Mouse (Mus musculus): ENCODE measurements at regions not wholly inside any gene's neighbourhood (a gene's known extent, or its start where the extent isn't known, plus 50 kb on each side); places are given as distances from the start of the nearest gene placed in this dataset.
A peak's percentile ranks its signal among the peaks of the same experiment; 100 is the strongest.

GRCm38 (mm10) chr3:129386522-129386921 lies 54.0 kb upstream of the Enpep start:
- ATAC-seq (replicated peaks in 1 of 2; ENCODE audit: insufficient read depth in 1 of 2, low FRiP score in 2 of 2, low TSS enrichment in 1 of 2, low read depth in 1 of 2, poor library complexity in 2 of 2, severe bottlenecking in 2 of 2): no peak

- no peak for ATAC-seq (replicated peaks in 1 of 2; ENCODE audit: insufficient read depth in 1 of 2, low FRiP score in 2 of 2, low TSS enrichment in 1 of 2, low read depth in 1 of 2, poor library complexity in 2 of 2, severe bottlenecking in 2 of 2)
Observed at GRCm38 (mm10) chr3:129390506-129390905, 58.0 kb upstream of the Enpep start.

GRCm38 (mm10) chr3:129391888-129392813 lies 59.6 kb upstream of the Enpep start:
- ATAC-seq (replicated peaks in 1 of 2; ENCODE audit: insufficient read depth in 1 of 2, low FRiP score in 2 of 2, low TSS enrichment in 1 of 2, low read depth in 1 of 2, poor library complexity in 2 of 2, severe bottlenecking in 2 of 2): no peak

GRCm38 (mm10) chr3:129392814-129393804 lies 60.6 kb upstream of the Enpep start:
- no peak for ATAC-seq (replicated peaks in 1 of 2; ENCODE audit: insufficient read depth in 1 of 2, low FRiP score in 2 of 2, low TSS enrichment in 1 of 2, low read depth in 1 of 2, poor library complexity in 2 of 2, severe bottlenecking in 2 of 2)

GRCm38 (mm10) chr3:129397481-129397880 lies 65.0 kb upstream of the Enpep start:
- ATAC-seq (replicated peaks in 1 of 2; ENCODE audit: insufficient read depth in 1 of 2, low FRiP score in 2 of 2, low TSS enrichment in 1 of 2, low read depth in 1 of 2, poor library complexity in 2 of 2, severe bottlenecking in 2 of 2): no peak

- no peak for ATAC-seq (replicated peaks in 1 of 2; ENCODE audit: insufficient read depth in 1 of 2, low FRiP score in 2 of 2, low TSS enrichment in 1 of 2, low read depth in 1 of 2, poor library complexity in 2 of 2, severe bottlenecking in 2 of 2)
Observed at GRCm38 (mm10) chr3:129400092-129400924, 67.8 kb upstream of the Enpep start.

- ATAC-seq (replicated peaks in 1 of 2; ENCODE audit: insufficient read depth in 1 of 2, low FRiP score in 2 of 2, low TSS enrichment in 1 of 2, low read depth in 1 of 2, poor library complexity in 2 of 2, severe bottlenecking in 2 of 2): no peak
Observed at GRCm38 (mm10) chr3:129411389-129412054, 79.0 kb upstream of the Enpep start.

GRCm38 (mm10) chr3:129412126-129412960 lies 79.8 kb upstream of the Enpep start:
- ATAC-seq (replicated peaks in 1 of 2; ENCODE audit: insufficient read depth in 1 of 2, low FRiP score in 2 of 2, low TSS enrichment in 1 of 2, low read depth in 1 of 2, poor library complexity in 2 of 2, severe bottlenecking in 2 of 2): no peak

- ATAC-seq (replicated peaks in 1 of 2; ENCODE audit: insufficient read depth in 1 of 2, low FRiP score in 2 of 2, low TSS enrichment in 1 of 2, low read depth in 1 of 2, poor library complexity in 2 of 2, severe bottlenecking in 2 of 2): no peak
Observed at GRCm38 (mm10) chr3:129412961-129413246, 80.4 kb upstream of the Enpep start.

- no peak for ATAC-seq (replicated peaks in 1 of 2; ENCODE audit: insufficient read depth in 1 of 2, low FRiP score in 2 of 2, low TSS enrichment in 1 of 2, low read depth in 1 of 2, poor library complexity in 2 of 2, severe bottlenecking in 2 of 2)
Observed at GRCm38 (mm10) chr3:129415656-129416055, 83.1 kb upstream of the Enpep start.

GRCm38 (mm10) chr3:129416337-129416736 lies 83.8 kb upstream of the Enpep start:
- ATAC-seq (replicated peaks in 1 of 2; ENCODE audit: insufficient read depth in 1 of 2, low FRiP score in 2 of 2, low TSS enrichment in 1 of 2, low read depth in 1 of 2, poor library complexity in 2 of 2, severe bottlenecking in 2 of 2): no peak

- ATAC-seq (replicated peaks in 1 of 2; ENCODE audit: insufficient read depth in 1 of 2, low FRiP score in 2 of 2, low TSS enrichment in 1 of 2, low read depth in 1 of 2, poor library complexity in 2 of 2, severe bottlenecking in 2 of 2): peak; percentile 77 to 80
Observed at GRCm38 (mm10) chr3:129421620-129422239, 89.2 kb upstream of the Enpep start.

- ATAC-seq (replicated peaks in 1 of 2; ENCODE audit: insufficient read depth in 1 of 2, low FRiP score in 2 of 2, low TSS enrichment in 1 of 2, low read depth in 1 of 2, poor library complexity in 2 of 2, severe bottlenecking in 2 of 2): no peak
Observed at GRCm38 (mm10) chr3:129428750-129429149, 96.2 kb upstream of the Enpep start.

- no peak for ATAC-seq (replicated peaks in 1 of 2; ENCODE audit: insufficient read depth in 1 of 2, low FRiP score in 2 of 2, low TSS enrichment in 1 of 2, low read depth in 1 of 2, poor library complexity in 2 of 2, severe bottlenecking in 2 of 2)
Observed at GRCm38 (mm10) chr3:129429161-129430111, 96.9 kb upstream of the Enpep start.

- peak in 1 of 2 experiments; percentile 25; a peak in 1 of 4 replicates for ATAC-seq (replicated peaks in 1 of 2; ENCODE audit: insufficient read depth in 1 of 2, low FRiP score in 2 of 2, low TSS enrichment in 1 of 2, low read depth in 1 of 2, poor library complexity in 2 of 2, severe bottlenecking in 2 of 2)
Observed at GRCm38 (mm10) chr3:129434056-129434455, 98.1 kb upstream of the Elovl6 start.
